Mouse (Mus musculus) gastrocnemius, postnatal 4 days (tissue): ENCODE data around the gene Cox6b2. TPM values are rescaled to one million over a fixed set of nuclear protein-coding genes. Genes with fewer than 3 reads are reported as not detected.

Experiments used
- DNase-seq, 2 experiments: peaks; one replicate each; pipeline ENCODE4 v3.0.0; 2021 to 2022; ENCODE audit warnings: low spot score in 2 of 2, mixed read lengths in 2 of 2
- total RNA-seq, 2 experiments: library from RNA; stranded (reverse); gene quantifications; 2 replicates each; pipeline ENCODE4 v1.2.3; 2021

Cox6b2 gene
- total RNA-seq, 2 experiments from 2014 or later = 7.6 to 8.0 TPM

DNA sequence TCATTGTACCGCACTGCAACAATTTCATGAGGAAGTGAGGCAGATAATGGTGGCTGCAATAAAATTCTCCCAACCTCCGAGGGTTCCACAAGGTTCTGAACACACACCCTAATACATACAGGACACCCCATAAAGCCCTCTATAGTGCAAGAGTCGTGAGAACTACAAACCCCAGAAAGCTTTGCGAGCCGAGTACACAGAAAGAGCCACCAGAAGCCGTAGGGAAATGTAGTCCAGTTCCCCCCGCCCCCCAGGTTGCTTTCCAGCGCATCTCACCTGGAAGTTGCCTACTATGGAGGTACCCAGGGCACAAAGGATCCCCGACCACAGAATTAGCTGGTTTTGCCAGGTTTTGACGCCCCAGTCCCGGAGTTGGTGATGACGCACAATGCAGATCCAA lies 29.4 kb downstream of the Cox6b2 start:
- DNase-seq = no peak

DNA sequence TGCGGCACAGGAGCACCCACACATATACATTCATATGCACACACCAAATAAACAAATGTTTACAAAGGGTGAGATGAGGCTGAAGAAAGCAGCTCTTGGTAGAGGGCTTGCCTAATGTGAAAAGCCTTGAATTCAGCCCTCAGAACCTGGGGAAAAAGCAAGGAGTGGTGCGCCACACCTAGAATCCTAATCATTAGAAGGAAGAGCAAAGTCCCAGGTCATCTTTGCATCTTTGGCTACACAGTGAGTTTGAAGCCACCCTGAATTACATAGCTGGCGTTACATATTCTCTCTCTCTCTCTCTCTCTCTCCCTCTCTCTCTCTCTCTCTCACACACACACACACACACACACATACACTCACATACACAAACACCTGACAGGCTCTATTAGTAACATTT lies 33.6 kb downstream of the Cox6b2 start:
- DNase-seq = no peak

DNA sequence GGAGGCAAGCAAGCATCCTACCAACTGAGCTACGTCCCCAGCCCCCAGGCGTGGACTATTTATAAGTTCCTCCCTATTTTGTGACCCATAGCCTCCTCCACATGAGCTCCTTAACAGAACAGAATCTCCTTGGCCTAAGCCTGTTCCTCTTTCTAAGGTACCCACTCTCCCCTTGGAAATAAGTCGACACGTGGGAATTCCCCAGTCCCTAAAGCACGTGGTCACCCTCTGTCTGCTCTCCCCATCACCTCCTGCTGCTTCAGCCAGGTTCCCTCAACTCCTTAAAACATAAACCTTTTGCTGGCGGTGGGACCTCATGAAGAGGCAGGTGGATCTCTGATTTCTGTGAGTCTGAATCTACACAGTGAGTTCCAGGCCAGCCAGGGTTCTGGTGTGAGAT lies 35.9 kb downstream of the Cox6b2 start:
- DNase-seq = no peak

DNA sequence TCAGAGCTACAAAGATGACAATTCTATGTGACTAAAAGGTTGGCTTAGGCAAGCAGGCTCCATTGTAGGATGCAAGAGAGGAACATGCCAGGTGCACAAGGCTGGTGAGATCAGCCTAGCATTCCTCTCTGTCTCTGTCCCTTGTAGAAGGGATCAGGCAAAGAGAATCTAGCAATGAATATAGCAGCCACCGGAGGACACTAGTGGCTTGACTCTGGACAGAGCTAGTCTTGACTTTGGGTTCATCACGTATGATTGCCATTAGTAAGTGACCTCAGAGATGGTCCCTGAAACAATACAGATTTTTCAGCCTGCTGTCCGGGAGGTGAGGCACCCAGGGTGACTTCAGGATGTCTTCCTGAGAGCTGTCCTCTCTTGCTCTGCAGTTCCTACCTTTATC lies 40.3 kb downstream of the Cox6b2 start:
- DNase-seq = no peak

DNA sequence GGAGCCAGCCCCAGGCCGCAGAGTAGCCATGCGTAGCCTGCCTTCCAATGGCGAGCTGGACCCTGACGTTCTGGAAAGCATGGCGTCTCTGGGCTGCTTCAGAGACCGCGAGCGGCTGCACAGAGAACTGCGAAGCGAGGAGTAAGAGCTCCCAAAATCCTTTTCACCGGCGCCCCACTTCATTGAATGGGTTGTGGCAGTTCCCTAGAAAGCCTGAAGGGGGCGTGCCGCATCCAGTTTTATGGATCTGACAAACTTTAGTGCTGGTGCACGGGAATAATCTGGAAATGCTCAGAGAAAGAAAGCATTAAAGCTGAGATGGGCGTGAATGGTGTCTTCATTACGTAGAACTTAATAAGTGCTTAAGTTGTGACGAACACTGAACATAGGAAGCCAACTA lies 47.8 kb downstream of the Cox6b2 start:
- peak in 1 of 2 experiments; percentile 44 for DNase-seq

DNA sequence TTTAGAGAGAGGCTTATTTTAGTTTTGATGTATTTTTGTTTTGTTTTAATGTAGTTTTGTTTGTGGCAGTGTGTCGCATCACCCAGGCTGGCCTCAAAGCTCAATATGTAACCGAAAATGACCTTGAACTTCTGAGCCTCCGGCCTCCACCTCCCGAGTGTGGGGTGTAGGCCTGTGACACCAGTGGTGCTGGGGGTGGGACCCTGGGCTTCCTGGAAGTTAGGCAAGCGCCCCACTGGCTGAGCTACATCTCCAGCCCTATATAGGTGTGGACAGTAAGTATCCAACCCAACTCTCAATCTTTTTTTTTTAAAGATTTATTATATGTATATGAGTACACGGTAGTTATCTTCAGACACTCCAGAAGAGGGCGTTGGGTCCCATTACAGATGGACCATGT lies 49.7 kb downstream of the Cox6b2 start:
- no peak for DNase-seq

DNA sequence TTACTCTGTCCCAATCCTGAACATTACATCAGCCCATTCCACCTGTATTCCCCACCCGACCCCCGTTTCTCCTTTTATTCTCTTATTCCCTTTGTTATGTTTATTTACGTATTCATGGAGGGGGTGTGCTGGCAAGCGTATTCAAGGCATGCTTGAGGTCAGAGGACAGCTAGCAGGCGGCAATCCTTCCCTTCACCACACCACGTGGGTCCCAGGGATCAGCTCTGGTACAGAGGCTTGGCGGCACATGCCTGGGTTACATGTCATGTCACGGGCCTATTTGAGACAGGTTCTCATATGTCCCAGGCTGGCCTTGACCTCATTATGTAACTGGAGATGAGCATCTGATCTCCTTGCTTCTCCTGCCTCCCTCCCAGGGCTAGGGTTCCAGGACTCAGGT lies 50.6 kb downstream of the Cox6b2 start:
- DNase-seq = no peak

Other genes with a start within 250 kb of the Cox6b2 start
- 100 to 1,000 TPM; 466 to 479 TPM for gene Tnnt1, start 236.7 kb downstream of the Cox6b2 start, total RNA-seq
- gene Tnni3, start 228.9 kb downstream of the Cox6b2 start, total RNA-seq = 1 to 10 TPM; 1.7 to 3.0 TPM
- gene Dnaaf3, start 220.6 kb downstream of the Cox6b2 start, total RNA-seq = under 1 TPM; 0.26 to 0.44 TPM
- under 1 TPM in 1 of 2 experiments, not detected in 1; 0.25 TPM for gene Syt5, start 205.6 kb downstream of the Cox6b2 start, total RNA-seq
- not detected for gene Ptprh, start 149.1 kb downstream of the Cox6b2 start, total RNA-seq
- 1 to 10 TPM; 7.0 to 7.8 TPM for gene Tmem86b, start 121.7 kb downstream of the Cox6b2 start, total RNA-seq
- gene Ppp6r1, start 94.1 kb downstream of the Cox6b2 start, total RNA-seq = 10 to 100 TPM; 72.0 to 76.5 TPM
- 10 to 100 TPM; 25.7 to 27.8 TPM for gene Hspbp1, start 68.0 kb downstream of the Cox6b2 start, total RNA-seq
- 1 to 10 TPM; 6.7 to 7.3 TPM for gene Brsk1, start 62.5 kb downstream of the Cox6b2 start, total RNA-seq
- under 1 TPM; 0.13 to 0.29 TPM for gene Tmem150b, start 27.8 kb downstream of the Cox6b2 start, total RNA-seq
- 10 to 100 TPM; 33.2 to 39.2 TPM for gene Kmt5c, start 13.0 kb downstream of the Cox6b2 start, total RNA-seq
- gene Fam71e2, start 18.2 kb upstream of the Cox6b2 start, total RNA-seq = not detected
- gene Il11, start 29.8 kb upstream of the Cox6b2 start, total RNA-seq = under 1 TPM; 0.18 to 0.29 TPM
- gene Tmem190, start 29.8 kb upstream of the Cox6b2 start, total RNA-seq = not detected
- gene Tmem238, start 36.6 kb upstream of the Cox6b2 start, total RNA-seq = 1 to 10 TPM; 3.7 to 5.2 TPM
- gene Rpl28, start 39.8 kb upstream of the Cox6b2 start, total RNA-seq = 1,000 to 10,000 TPM; 1,080 to 1,143 TPM
- gene Ube2s, start 59.5 kb upstream of the Cox6b2 start, total RNA-seq = 100 to 1,000 TPM; 122 to 140 TPM
- under 1 TPM in 1 of 2 experiments, not detected in 1; 0.05 TPM for gene Shisa7, start 91.6 kb upstream of the Cox6b2 start, total RNA-seq
- 1 to 10 TPM; 2.3 to 2.5 TPM for gene Isoc2b, start 117.2 kb upstream of the Cox6b2 start, total RNA-seq
- gene Isoc2a, start 124.1 kb upstream of the Cox6b2 start, total RNA-seq = 10 to 100 TPM; 10.7 to 11.7 TPM
- gene Gm36210, start 153.4 kb upstream of the Cox6b2 start, total RNA-seq = not detected
- 10 to 100 TPM; 14.0 to 14.6 TPM for gene Zfp628, start 162.1 kb upstream of the Cox6b2 start, total RNA-seq
- 1 to 10 TPM; 4.6 to 5.2 TPM for gene Nat14, start 168.9 kb upstream of the Cox6b2 start, total RNA-seq
- gene Ssc5d, start 172.7 kb upstream of the Cox6b2 start, total RNA-seq = 10 to 100 TPM; 67.3 to 73.3 TPM
- gene Sbk2, start 211.3 kb upstream of the Cox6b2 start, total RNA-seq = 10 to 100 TPM; 13.0 to 15.9 TPM
- gene Sbk3, start 218.1 kb upstream of the Cox6b2 start, total RNA-seq = under 1 TPM in 1 of 2 experiments, not detected in 1; 0.13 TPM
- gene Zfp579, start 243.1 kb upstream of the Cox6b2 start, total RNA-seq = 10 to 100 TPM; 17.9 to 22.2 TPM